Mouse (Mus musculus): ENCODE measurements around the gene Olfr114. TPM values are rescaled to one million over a fixed set of nuclear protein-coding genes. Genes with fewer than 3 reads are reported as not detected.

Olfr114 gene
- polyA plus RNA-seq, 1 experiment from 2014 or later: not detected

Other genes with a start within 250 kb of the Olfr114 start
- not detected in 2 replicates for gene Olfr104-ps, start 233.2 kb downstream of the Olfr114 start, polyA plus RNA-seq (2014; fragmentation: Nextera tagmentation; extraction: Ambion mirVana)
- gene Olfr105-ps, start 213.7 kb downstream of the Olfr114 start, polyA plus RNA-seq (2014; fragmentation: Nextera tagmentation; extraction: Ambion mirVana): not detected in 2 replicates
- gene Olfr106-ps, start 202.3 kb downstream of the Olfr114 start, polyA plus RNA-seq (2014; fragmentation: Nextera tagmentation; extraction: Ambion mirVana): not detected in 2 replicates
- not detected in 2 replicates for gene Olfr107, start 193.5 kb downstream of the Olfr114 start, polyA plus RNA-seq (2014; fragmentation: Nextera tagmentation; extraction: Ambion mirVana)
- gene Olfr108, start 147.3 kb downstream of the Olfr114 start, polyA plus RNA-seq (2014; fragmentation: Nextera tagmentation; extraction: Ambion mirVana): not detected in 2 replicates
- not detected in 2 replicates for gene Olfr109, start 133.8 kb downstream of the Olfr114 start, polyA plus RNA-seq (2014; fragmentation: Nextera tagmentation; extraction: Ambion mirVana)
- not detected in 2 replicates for gene H2-M2, start 109.2 kb downstream of the Olfr114 start, polyA plus RNA-seq (2014; fragmentation: Nextera tagmentation; extraction: Ambion mirVana)
- not detected in 2 replicates for gene Olfr110, start 100.3 kb downstream of the Olfr114 start, polyA plus RNA-seq (2014; fragmentation: Nextera tagmentation; extraction: Ambion mirVana)
- not detected in 2 replicates for gene Olfr111, start 84.7 kb downstream of the Olfr114 start, polyA plus RNA-seq (2014; fragmentation: Nextera tagmentation; extraction: Ambion mirVana)
- not detected in 2 replicates for gene Olfr112, start 23.3 kb downstream of the Olfr114 start, polyA plus RNA-seq (2014; fragmentation: Nextera tagmentation; extraction: Ambion mirVana)
- not detected in 2 replicates for gene Olfr113, start 15.1 kb downstream of the Olfr114 start, polyA plus RNA-seq (2014; fragmentation: Nextera tagmentation; extraction: Ambion mirVana)
- not detected in 2 replicates for gene Olfr115, start 34.4 kb upstream of the Olfr114 start, polyA plus RNA-seq (2014; fragmentation: Nextera tagmentation; extraction: Ambion mirVana)
- not detected in 2 replicates for gene Olfr116, start 34.5 kb upstream of the Olfr114 start, polyA plus RNA-seq (2014; fragmentation: Nextera tagmentation; extraction: Ambion mirVana)
- gene Olfr117, start 71.0 kb upstream of the Olfr114 start, polyA plus RNA-seq (2014; fragmentation: Nextera tagmentation; extraction: Ambion mirVana): not detected in 2 replicates
- gene Olfr118, start 74.2 kb upstream of the Olfr114 start, polyA plus RNA-seq (2014; fragmentation: Nextera tagmentation; extraction: Ambion mirVana): not detected in 2 replicates
- not detected in 2 replicates for gene Olfr119, start 103.8 kb upstream of the Olfr114 start, polyA plus RNA-seq (2014; fragmentation: Nextera tagmentation; extraction: Ambion mirVana)
- not detected in 2 replicates for gene Olfr120, start 129.1 kb upstream of the Olfr114 start, polyA plus RNA-seq (2014; fragmentation: Nextera tagmentation; extraction: Ambion mirVana)
- not detected in 2 replicates for gene Olfr121, start 156.1 kb upstream of the Olfr114 start, polyA plus RNA-seq (2014; fragmentation: Nextera tagmentation; extraction: Ambion mirVana)
- not detected in 2 replicates for gene Olfr122, start 175.9 kb upstream of the Olfr114 start, polyA plus RNA-seq (2014; fragmentation: Nextera tagmentation; extraction: Ambion mirVana)
- gene Olfr123, start 200.8 kb upstream of the Olfr114 start, polyA plus RNA-seq (2014; fragmentation: Nextera tagmentation; extraction: Ambion mirVana): not detected in 2 replicates
- not detected in 2 replicates for gene Olfr124, start 207.1 kb upstream of the Olfr114 start, polyA plus RNA-seq (2014; fragmentation: Nextera tagmentation; extraction: Ambion mirVana)
- gene Olfr125, start 240.2 kb upstream of the Olfr114 start, polyA plus RNA-seq (2014; fragmentation: Nextera tagmentation; extraction: Ambion mirVana): not detected in 2 replicates